Mouse (Mus musculus): ENCODE results near the gene Rpl41. TPM values are rescaled to one million over a fixed set of nuclear protein-coding genes. Genes with fewer than 3 reads are reported as not detected.

Gene Rpl41
- polyA plus RNA-seq, 1 experiment from 2014 or later = 4,329 TPM

DNA sequence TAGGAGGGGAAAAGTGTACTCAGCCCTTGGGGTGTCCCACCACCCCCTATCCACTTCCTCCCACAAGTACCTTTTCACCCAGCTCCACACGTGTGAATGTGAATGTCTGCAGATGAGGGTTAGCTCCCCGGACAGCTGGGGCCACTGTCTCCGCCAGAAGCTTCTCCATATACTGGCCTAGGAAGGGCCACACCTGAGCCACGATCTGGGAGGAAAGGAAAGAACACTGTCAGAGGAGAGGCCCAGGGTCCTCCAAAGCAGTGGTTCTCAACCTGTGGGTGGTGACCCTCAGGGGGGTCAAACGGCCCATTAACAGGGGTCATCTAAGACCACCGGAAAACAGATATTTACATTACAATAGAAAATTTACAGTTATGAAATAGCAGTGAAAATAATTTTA, 26.8 kb downstream of the Rpl41 start:
- Histone ChIP-seq H3K4me3 (no peak overlapping the region), H3K36me3 (peaks cover 43% of the 10 kb centered on the region), H3K9me3 (no peaks in the 10 kb centered on the region), H3K27ac (no peak overlapping the region), H3K4me1 (peaks cover 21% of the 10 kb centered on the region), H3K9ac (no peak overlapping the region), H3K27me3 (peaks cover 41% of the 10 kb centered on the region), H3K4me2 (no peak overlapping the region)
- no peak for ATAC-seq (ENCODE audit: insufficient number of reproducible peaks, insufficient read depth, low FRiP score, low TSS enrichment, low read depth)
- 76% methylated on average over 6 of the region's 6 CpGs for WGBS

DNA sequence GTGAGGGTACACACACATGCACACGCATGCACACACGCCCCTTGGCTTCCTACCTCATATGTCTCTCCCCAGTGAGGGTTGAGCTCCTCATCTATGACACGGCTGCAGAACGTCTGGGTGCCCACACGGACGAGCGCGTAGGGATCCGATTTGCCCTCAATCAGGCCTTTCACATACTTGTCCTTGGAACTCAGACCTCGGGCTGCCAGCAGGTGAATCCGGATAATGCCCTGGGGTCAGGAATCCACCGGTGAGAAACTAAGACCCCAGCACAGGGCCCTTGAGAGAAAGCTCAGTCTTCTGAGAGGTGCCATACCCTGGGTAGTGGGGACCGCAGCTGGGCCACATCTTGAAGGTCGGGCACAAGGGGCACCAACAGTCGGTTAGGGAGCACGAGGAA, 28.5 kb downstream of the Rpl41 start:
- Histone ChIP-seq H3K27me3 (peaks cover 54% of the 10 kb centered on the region), H3K9ac (no peak overlapping the region), H3K36me3 (peaks cover 56% of the 10 kb centered on the region), H3K4me1 (peaks cover 22% of the 10 kb centered on the region), H3K4me2 (no peak overlapping the region), H3K27ac (no peak overlapping the region), H3K4me3 (no peak overlapping the region), H3K9me3 (no peaks in the 10 kb centered on the region)
- no peak for ATAC-seq (ENCODE audit: insufficient number of reproducible peaks, insufficient read depth, low FRiP score, low TSS enrichment, low read depth)
- 82% methylated on average over 16 of the region's 16 CpGs for WGBS

DNA sequence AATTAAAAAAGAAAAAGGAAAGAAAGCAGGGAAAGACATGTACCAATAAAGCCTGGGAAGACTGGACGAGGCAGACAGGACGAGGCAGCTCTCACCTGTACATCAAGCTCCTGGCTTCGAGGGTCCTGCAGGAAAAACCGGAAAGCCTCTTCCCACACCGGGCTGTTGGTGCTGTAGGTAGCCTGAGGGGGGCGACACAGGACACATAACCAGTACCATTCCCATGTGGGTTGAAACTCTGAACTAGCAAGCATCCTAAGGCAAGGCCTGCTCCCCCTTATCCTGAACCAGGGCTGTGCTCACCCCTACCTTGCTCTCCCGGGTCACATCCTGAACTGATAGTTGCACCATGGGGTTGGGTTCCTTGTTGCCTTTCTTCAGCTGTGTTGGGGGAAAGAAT, 30.3 kb downstream of the Rpl41 start:
- no peaks in the 10 kb centered on the region for H3K9me3 ChIP-seq
- H3K9ac ChIP-seq = no peak overlapping the region
- H3K36me3 ChIP-seq = peaks cover 63% of the 10 kb centered on the region
- no peak overlapping the region for H3K4me2 ChIP-seq
- peaks cover 10% of the 10 kb centered on the region for H3K4me1 ChIP-seq
- H3K27ac ChIP-seq = no peak overlapping the region
- H3K27me3 ChIP-seq = peaks cover 48% of the 10 kb centered on the region
- ATAC-seq (ENCODE audit: insufficient number of reproducible peaks, insufficient read depth, low FRiP score, low TSS enrichment, low read depth) = no peak
- no peak overlapping the region for H3K4me3 ChIP-seq
- WGBS = 74% methylated on average over 7 of the region's 7 CpGs

DNA sequence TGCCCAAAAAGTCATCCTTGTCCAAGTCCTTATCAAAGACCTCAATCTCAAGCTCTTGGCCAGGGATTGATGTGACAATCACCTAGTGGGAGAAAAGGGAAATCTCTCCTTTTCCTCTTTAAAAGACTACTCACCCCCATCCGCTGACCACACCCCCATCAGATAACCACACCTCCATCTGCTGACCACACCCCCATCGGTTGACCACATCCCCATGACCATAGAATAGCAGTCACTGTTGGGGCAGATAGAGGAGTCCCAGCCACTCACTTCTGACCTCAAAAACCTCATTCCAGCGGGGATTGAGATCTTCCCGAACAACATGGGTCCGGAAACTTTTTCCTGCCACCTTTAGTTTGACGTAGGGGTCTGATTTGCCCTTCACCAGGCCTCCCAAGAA, 32.4 kb downstream of the Rpl41 start:
- peaks cover 64% of the 10 kb centered on the region for H3K36me3 ChIP-seq
- no peak overlapping the region for H3K4me2 ChIP-seq
- ATAC-seq (ENCODE audit: insufficient number of reproducible peaks, insufficient read depth, low FRiP score, low TSS enrichment, low read depth) = no peak
- no peaks in the 10 kb centered on the region for H3K9me3 ChIP-seq
- H3K4me1 ChIP-seq = peaks cover 9% of the 10 kb centered on the region; the same call in 1 of the 2 replicates
- H3K9ac ChIP-seq = no peak overlapping the region
- H3K27me3 ChIP-seq = peaks cover 36% of the 10 kb centered on the region
- WGBS = 27% methylated on average over 6 of the region's 6 CpGs
- H3K27ac ChIP-seq = no peak overlapping the region
- H3K4me3 ChIP-seq = no peak overlapping the region

DNA sequence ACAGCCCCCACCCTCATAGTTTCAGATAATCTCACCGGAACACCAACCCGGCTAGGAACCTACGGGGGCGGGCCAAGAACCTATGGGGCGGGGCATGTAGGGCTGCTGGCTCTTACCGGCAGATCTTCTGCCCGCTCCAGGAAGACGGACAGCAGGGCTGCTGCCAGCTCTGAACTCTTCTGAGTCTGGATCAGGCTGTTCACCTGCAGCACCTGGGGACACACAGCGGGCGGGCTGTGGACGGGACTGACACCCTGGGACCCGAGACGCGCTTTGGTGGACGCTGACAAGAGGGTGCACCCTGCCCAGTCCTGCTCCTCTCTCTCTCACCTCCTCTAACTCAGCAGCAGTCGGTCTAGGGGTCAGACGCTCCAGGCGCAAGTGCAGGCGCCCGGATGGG, 33.1 kb downstream of the Rpl41 start:
- Histone ChIP-seq H3K9me3 (no peaks in the 10 kb centered on the region), H3K9ac (no peak overlapping the region), H3K27ac (no peak overlapping the region), H3K36me3 (peaks cover 64% of the 10 kb centered on the region), H3K4me2 (peak overlapping the region; percentile 45), H3K4me3 (0 out of 2 replicates have a peak overlapping the region, but pooled peaks have one; percentile 11), H3K27me3 (peaks cover 36% of the 10 kb centered on the region), H3K4me1 (peaks cover 9% of the 10 kb centered on the region; the same call in 1 of the 2 replicates)
- WGBS = 13% methylated on average over 20 of the region's 20 CpGs
- peak; percentile 52; the same call in 1 of the 2 replicates for ATAC-seq (ENCODE audit: insufficient number of reproducible peaks, insufficient read depth, low FRiP score, low TSS enrichment, low read depth)

DNA sequence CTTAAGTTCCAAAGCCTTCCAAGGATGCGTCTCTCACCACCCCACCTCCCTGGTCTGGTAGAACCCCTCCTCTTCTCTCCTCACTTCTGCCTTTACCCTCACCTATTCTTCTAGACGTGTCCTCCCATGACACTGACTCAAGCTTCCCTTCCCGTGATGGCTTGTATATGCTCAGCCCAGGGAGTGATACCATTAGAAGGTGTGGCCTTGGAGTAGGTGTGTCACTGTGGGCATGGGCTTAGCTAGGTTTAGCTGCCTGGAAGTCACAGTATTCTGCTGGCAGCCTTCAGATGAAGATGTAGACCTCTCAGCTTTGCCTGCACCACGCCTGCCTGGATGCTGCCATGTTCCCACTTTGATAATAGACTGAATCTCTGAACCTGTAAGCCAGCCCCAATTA, 34.1 kb downstream of the Rpl41 start:
- H3K27me3 ChIP-seq = peaks cover 36% of the 10 kb centered on the region
- no peak overlapping the region for H3K4me2 ChIP-seq
- H3K27ac ChIP-seq = no peak overlapping the region
- H3K4me1 ChIP-seq = peaks cover 9% of the 10 kb centered on the region; the same call in 1 of the 2 replicates
- 82% methylated on average over 4 of the region's 4 CpGs for WGBS
- peaks cover 62% of the 10 kb centered on the region for H3K36me3 ChIP-seq
- ATAC-seq (ENCODE audit: insufficient number of reproducible peaks, insufficient read depth, low FRiP score, low TSS enrichment, low read depth) = no peak
- H3K9me3 ChIP-seq = no peaks in the 10 kb centered on the region
- H3K4me3 ChIP-seq = no peak overlapping the region
- H3K9ac ChIP-seq = no peak overlapping the region

DNA sequence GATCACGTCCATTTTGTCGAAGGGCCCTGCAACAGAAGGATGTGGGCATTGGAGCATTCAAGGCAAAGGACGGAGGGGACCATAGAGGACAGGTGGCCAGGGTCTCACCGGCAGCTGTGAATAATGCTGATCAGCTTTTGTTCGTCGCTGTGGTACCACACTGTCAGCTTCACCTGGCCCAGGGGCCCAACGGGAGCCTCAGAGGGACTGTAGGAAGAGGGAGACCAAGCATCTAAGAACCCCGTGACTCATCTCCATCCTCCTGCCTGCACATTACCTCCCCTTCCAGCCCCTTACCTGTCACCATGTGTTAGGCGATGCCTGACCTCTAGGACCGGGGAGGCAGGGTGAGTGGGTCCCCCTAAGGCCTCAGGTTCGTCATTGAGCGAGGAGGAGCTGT, 37.3 kb downstream of the Rpl41 start:
- H3K4me1 ChIP-seq = 0 out of 2 replicates have a peak, but pooled peaks cover 5% of the 10 kb centered on the region
- no peak overlapping the region for H3K27ac ChIP-seq
- no peak for ATAC-seq (ENCODE audit: insufficient number of reproducible peaks, insufficient read depth, low FRiP score, low TSS enrichment, low read depth)
- H3K27me3 ChIP-seq = peaks cover 14% of the 10 kb centered on the region
- no peak overlapping the region for H3K4me2 ChIP-seq
- 80% methylated on average over 12 of the region's 12 CpGs for WGBS
- H3K9ac ChIP-seq = 0 out of 2 replicates have a peak overlapping the region, but pooled peaks have one; percentile 22
- H3K36me3 ChIP-seq = peaks cover 48% of the 10 kb centered on the region
- no peaks in the 10 kb centered on the region for H3K9me3 ChIP-seq
- no peak overlapping the region for H3K4me3 ChIP-seq

DNA sequence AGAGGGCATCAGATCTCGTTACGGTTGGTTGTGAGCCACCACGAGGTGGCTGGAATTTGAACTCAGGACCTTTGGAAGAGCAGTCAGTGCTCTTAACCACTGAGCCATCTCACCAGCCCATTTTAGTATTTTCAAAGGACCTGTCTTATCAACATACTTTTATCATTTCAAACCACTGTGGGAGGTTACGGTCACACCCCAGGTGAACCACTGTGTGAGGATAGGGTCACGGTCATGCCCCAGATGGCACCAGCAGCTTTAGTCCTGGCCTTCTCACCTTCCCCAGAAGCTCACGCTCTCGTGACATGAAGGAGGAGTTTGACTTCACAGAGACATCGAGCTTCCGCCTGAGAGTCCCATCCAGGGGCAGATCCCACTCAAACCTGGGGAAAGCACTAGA, 37.9 kb downstream of the Rpl41 start:
- H3K4me2 ChIP-seq = no peak overlapping the region
- 89% methylated on average over 9 of the region's 9 CpGs for WGBS
- H3K4me3 ChIP-seq = no peak overlapping the region
- H3K4me1 ChIP-seq = 0 out of 2 replicates have a peak, but pooled peaks cover 4% of the 10 kb centered on the region
- no peak for ATAC-seq (ENCODE audit: insufficient number of reproducible peaks, insufficient read depth, low FRiP score, low TSS enrichment, low read depth)
- H3K27me3 ChIP-seq = peaks cover 9% of the 10 kb centered on the region
- H3K9ac ChIP-seq = no peak overlapping the region
- H3K9me3 ChIP-seq = no peaks in the 10 kb centered on the region
- no peak overlapping the region for H3K27ac ChIP-seq
- peaks cover 45% of the 10 kb centered on the region for H3K36me3 ChIP-seq

DNA sequence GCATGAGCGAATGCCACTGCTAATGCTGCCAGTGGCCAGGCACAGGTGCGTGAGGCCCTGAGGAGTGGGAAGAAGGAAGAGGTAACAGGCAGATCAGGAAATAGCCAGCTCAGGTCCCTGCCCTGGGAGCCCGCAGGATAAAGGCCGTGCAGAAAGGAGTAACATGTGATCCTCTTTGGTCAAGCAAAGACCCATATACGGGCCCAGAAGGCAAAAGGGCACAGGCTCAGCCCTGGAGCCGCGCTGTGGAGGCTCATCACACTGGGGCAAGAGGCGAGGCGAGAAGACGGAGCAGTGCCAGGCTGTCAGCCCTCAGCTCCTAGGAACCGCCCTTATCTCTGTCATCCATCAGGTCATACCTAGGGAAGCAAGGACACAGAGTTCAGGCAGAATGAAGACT, 38.8 kb downstream of the Rpl41 start:
- Histone ChIP-seq H3K9ac (no peak overlapping the region), H3K9me3 (no peaks in the 10 kb centered on the region), H3K4me2 (no peak overlapping the region), H3K36me3 (peaks cover 37% of the 10 kb centered on the region), H3K27ac (no peak overlapping the region), H3K27me3 (no peaks in the 10 kb centered on the region), H3K4me1 (no peaks in the 10 kb centered on the region), H3K4me3 (no peak overlapping the region)
- ATAC-seq (ENCODE audit: insufficient number of reproducible peaks, insufficient read depth, low FRiP score, low TSS enrichment, low read depth) = no peak
- 87% methylated on average over 11 of the region's 11 CpGs for WGBS

DNA sequence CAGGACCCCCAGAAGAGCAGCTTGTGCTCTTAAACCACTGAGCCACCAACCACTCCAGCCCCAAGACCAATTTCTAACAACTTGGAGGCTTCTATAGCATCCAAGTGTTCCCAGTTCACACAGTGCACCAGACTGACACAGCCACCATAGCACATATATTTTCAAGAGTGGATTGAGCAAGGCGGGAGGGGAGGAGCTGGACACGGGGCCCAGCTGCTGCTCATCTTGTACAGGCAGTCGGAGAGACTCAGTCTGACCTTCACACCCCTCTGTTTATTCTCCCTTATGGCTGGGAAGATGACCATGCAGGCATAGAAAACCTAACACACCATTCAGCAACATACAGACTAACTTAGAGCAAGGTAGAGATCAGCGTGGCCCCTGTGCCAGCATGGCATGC, 39.3 kb downstream of the Rpl41 start:
- no peaks in the 10 kb centered on the region for H3K9me3 ChIP-seq
- H3K27me3 ChIP-seq = no peaks in the 10 kb centered on the region
- 69% methylated on average over 4 of the region's 4 CpGs for WGBS
- no peak; the same call in 1 of the 2 replicates for ATAC-seq (ENCODE audit: insufficient number of reproducible peaks, insufficient read depth, low FRiP score, low TSS enrichment, low read depth)
- no peak overlapping the region for H3K4me3 ChIP-seq
- H3K4me2 ChIP-seq = no peak overlapping the region
- no peaks in the 10 kb centered on the region; the same call in 1 of the 2 replicates for H3K4me1 ChIP-seq
- H3K9ac ChIP-seq = no peak overlapping the region
- peaks cover 33% of the 10 kb centered on the region for H3K36me3 ChIP-seq
- no peak overlapping the region for H3K27ac ChIP-seq

DNA sequence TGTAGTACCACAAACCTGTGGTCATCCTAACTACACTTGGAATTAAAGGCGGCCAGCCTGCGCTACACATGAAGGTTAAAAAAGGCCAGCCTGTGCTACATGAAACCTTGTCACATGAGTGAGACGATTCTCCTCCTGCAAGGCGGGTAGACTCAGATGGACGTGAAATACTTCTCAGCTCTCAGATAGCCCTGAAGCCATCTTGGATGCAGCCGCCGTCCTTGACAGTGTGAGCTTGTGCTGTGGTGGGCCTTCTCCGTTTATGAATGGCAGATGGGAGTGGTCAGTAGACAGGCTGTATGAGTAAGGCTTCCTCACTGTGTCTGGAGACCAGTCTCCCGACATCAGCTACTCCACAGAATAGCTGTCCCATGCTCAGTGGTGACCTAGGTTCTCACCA, 39.9 kb downstream of the Rpl41 start:
- no peak overlapping the region for H3K4me3 ChIP-seq
- no peak overlapping the region for H3K4me2 ChIP-seq
- no peaks in the 10 kb centered on the region for H3K9me3 ChIP-seq
- no peaks in the 10 kb centered on the region; the same call in 1 of the 2 replicates for H3K4me1 ChIP-seq
- ATAC-seq (ENCODE audit: insufficient number of reproducible peaks, insufficient read depth, low FRiP score, low TSS enrichment, low read depth) = no peak
- H3K27ac ChIP-seq = no peak overlapping the region
- H3K27me3 ChIP-seq = no peaks in the 10 kb centered on the region
- H3K36me3 ChIP-seq = peaks cover 32% of the 10 kb centered on the region
- no peak overlapping the region for H3K9ac ChIP-seq
- WGBS = 81% methylated on average over 9 of the region's 9 CpGs

DNA sequence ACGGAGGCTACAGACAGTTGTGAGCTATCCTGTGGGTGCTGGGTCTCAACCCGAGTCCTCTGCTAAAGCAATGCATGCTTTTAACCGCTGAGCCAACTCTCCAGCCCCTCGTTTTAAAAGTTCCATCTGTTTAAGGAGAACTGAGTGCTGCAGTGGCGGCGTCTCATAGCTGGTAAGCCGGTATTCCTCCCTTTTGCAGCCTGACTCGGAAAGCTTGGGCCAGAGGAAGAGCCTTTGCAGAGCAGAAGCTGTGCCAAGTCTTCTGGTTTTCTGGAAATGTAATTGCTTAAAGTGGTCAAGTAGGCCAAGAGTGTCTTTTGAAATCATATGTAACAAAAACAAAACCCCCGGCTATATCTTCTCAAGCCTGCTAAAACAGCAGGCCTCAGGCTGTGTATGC, 40.8 kb downstream of the Rpl41 start:
- no peaks in the 10 kb centered on the region; the same call in 1 of the 2 replicates for H3K4me1 ChIP-seq
- no peaks in the 10 kb centered on the region for H3K9me3 ChIP-seq
- no peak overlapping the region for H3K4me2 ChIP-seq
- no peak for ATAC-seq (ENCODE audit: insufficient number of reproducible peaks, insufficient read depth, low FRiP score, low TSS enrichment, low read depth)
- 73% methylated on average over 9 of the region's 9 CpGs for WGBS
- H3K36me3 ChIP-seq = peaks cover 32% of the 10 kb centered on the region
- no peak overlapping the region for H3K27ac ChIP-seq
- no peak overlapping the region for H3K9ac ChIP-seq
- H3K27me3 ChIP-seq = no peaks in the 10 kb centered on the region
- no peak overlapping the region for H3K4me3 ChIP-seq

Data from embryonic facial prominence, embryonic 13.5 days (tissue).